Mouse (Mus musculus) liver, postnatal 0 days (tissue): ENCODE measurements around the gene Klra7.

Experiments used
- CTCF ChIP-seq: sonication (generic); IDR thresholded peaks from 2 replicates; pipeline ENCODE4 v1.5.1; 2016; ENCODE audit warnings: antibody characterized with exemption, low read depth
- EP300 ChIP-seq: IDR thresholded peaks from 2 replicates; pipeline ENCODE4 v1.6.1; 2016; ENCODE audit warnings: antibody characterized with exemption, low read depth, mild to moderate bottlenecking

- TF ChIP-seq CTCF (no peak), EP300 (no peak)
Measured at GRCm38 (mm10) chr6:130233222-130233621, at the start of gene Klra7.
